Mouse (Mus musculus) heart, postnatal 10 days (tissue): ENCODE measurements at regions not wholly inside any gene's neighbourhood (a gene's known extent, or its start where the extent isn't known, plus 50 kb on each side); places are given as distances from the start of the nearest gene placed in this dataset.

Experiments
- DNase-seq, 2 experiments: peaks; one replicate each; pipeline ENCODE4 v3.0.0; 2021
- intact Hi-C: fragments of 180-260 bp; cut with DNase I; formaldehyde crosslinking; loops from one replicate; pipeline ENCODE4 v1.15.1; 2025

- intact Hi-C loops, result no loop called here
- DNase-seq, result no peak
Measured at GRCm38 (mm10) chr6:41129906-41130305, 94.6 kb upstream of the 2210010C04Rik start.

DNA sequence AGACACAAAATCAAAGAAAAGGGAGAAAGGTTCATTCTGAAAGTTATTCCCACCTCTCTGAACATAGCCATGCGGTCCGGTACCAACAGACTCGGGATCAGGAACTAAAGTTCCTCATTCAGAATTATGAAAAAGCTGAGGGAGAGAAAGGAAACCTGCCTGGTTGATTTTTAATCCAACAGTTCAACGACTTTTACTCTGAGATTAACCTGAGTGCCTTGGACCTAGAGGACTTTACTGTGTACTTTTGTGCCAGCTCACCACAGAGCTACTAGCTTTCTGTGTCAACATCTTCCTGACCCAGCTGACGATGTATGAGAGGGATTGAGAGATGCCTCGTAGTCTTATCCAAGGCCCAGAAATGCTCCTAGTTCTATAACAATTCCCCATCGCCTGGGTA lies 92.5 kb upstream of the 2210010C04Rik start:
- DNase-seq, result no peak
- intact Hi-C loops, result no loop called here

- intact Hi-C loops, result no loop called here
- no peak for DNase-seq
Measured at GRCm38 (mm10) chr6:41126855-41127254, 91.5 kb upstream of the 2210010C04Rik start.

- no peak for DNase-seq
- intact Hi-C loops, result no loop called here
Measured at GRCm38 (mm10) chr6:41121641-41122040, 86.3 kb upstream of the 2210010C04Rik start.

- intact Hi-C loops, result no loop called here
- no peak for DNase-seq
Measured at GRCm38 (mm10) chr6:41119176-41119575, 83.9 kb upstream of the 2210010C04Rik start.

DNA sequence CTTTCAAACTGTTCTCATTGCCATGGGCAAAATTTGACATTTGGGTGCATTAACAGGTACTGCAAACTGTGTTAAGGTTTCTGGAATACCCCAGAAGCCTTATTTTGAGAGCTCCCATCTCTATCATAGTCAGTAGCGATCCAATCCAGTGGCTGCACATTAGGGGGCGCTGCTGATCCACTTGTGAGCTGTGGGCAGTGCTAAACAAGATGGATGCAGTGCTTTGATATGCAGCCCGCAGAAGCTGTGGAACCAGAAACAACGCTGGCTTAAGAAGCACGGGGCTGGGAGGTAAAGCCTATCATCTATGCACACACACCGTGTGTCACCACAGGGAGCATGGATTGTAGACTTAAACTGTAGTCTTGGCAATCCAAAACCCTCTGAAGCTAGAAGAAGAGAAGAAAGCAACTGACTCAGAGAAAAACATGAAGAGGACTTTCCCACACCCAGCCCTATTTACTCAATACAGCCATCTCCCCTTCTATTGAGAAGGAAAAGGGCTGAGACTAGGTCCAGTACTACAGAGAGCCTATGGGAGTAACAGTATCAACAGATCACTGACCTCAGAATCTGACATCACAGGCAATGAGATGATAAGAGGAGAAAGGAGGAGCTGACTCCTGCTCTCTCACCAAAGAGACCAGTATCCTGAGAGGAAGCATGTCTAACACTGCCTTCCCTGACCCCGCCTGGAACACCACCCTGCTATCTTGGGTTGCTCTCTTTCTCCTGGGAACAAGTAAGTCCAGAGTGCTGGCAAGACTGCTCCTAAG lies 83.1 kb upstream of the 2210010C04Rik start:
- intact Hi-C loops, result no loop called here
- peak; percentile 53 to 68 for DNase-seq

DNA sequence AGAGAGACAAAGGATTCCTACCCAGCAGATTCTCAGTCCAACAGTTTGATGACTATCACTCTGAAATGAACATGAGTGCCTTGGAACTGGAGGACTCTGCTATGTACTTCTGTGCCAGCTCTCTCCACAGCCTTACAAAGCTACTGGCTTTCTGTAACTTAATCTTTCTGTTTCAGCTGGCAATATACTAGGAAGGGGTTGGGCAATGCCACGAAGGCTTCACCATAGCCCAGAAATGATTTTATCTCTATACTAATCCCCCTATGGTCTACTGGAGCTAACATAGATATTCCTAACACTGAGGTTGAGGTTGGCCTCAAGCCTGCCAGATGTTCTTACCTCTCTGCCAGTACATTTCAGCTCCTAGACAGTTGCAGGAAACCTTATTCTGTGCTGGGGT lies 78.6 kb upstream of the 2210010C04Rik start:
- intact Hi-C loops, result no loop called here
- DNase-seq, result no peak

- intact Hi-C loops, result no loop called here
Measured at GRCm38 (mm10) chr6:41112861-41113610, 77.7 kb upstream of the 2210010C04Rik start.

GRCm38 (mm10) chr6:41111829-41112228 lies 76.5 kb upstream of the 2210010C04Rik start:
- no peak for DNase-seq
- intact Hi-C loops, result no loop called here

More at GRCm38 (mm10) chr6:41112861-41113610, 77.7 kb upstream of the 2210010C04Rik start:
- peak; percentile 41 to 66 for DNase-seq

- no peak for DNase-seq
- intact Hi-C loops, result no loop called here
Measured at GRCm38 (mm10) chr6:41108897-41109296, 73.6 kb upstream of the 2210010C04Rik start.

DNA sequence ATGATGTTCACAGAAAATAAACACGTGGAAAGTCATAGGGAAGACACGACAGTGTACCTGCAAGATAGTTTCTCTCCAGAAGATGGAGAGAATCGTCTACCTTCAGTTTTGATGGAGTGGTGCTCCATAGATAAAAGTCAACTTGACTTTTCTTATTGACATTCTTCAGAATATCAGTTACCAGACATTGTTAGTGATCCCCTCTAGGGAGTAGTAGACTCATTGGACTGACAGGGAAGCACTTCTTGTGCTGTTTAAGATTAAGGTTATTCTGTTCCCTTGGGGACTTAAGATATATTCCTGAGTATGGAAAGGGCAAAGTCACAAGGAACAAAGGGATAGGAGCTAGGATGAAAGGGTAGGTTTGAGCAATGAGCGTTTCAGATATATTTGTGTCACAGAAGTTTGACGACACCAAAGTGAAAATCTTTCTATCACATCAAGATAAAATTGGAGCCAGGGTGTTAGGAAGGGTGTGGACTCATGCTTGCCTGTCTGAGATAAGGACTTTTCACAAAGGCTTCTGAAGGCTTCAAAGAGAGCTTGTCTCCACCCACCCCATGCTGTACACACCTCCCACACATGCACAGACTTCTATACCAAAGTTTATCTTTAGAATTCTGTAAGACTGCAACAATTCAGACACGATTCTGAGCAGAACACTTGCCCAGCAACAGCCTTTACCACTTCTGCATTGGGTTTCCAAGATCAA lies 68.5 kb upstream of the 2210010C04Rik start:
- no peak for DNase-seq
- intact Hi-C loops, result no loop called here

DNA sequence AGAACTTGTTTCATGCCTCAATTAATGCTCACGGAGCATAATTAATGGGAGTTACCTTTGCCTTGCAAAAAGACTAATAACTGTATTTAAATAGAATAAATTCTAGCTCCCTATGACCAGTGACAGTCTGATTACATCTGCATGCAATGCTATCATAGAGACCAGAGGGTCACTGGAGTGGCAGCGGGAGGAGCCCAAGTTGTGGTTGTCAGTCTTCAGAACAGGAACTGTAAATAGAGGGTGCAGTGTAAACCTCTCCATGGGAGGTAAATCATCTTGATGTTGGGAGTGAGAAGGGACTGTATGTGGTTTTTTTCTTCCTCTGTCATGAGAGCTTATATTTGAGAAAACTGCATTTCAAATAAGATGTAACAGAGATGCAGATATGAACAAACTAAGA lies 66.7 kb upstream of the 2210010C04Rik start:
- no peak for DNase-seq
- intact Hi-C loops, result no loop called here

GRCm38 (mm10) chr6:41100258-41100657 lies 64.9 kb upstream of the 2210010C04Rik start:
- intact Hi-C loops, result no loop called here
- DNase-seq, result no peak

- DNase-seq, result peak; percentile 2 to 8
- intact Hi-C loops, result no loop called here
Measured at GRCm38 (mm10) chr6:41091177-41091829, 56.0 kb upstream of the 2210010C04Rik start.
